Mouse (Mus musculus): Measurements from ENCODE around the gene Crybg1. TPM values are rescaled to one million over a fixed set of nuclear protein-coding genes. Genes with fewer than 3 reads are reported as not detected.
A peak's percentile ranks its signal among the peaks of the same experiment; 100 is the strongest.
"Not testable (repeated sequence)": the region's sequence is repeated elsewhere in the genome, so short reads cannot be mapped to it uniquely, and the experiment has no call there.

Crybg1 gene
- total RNA-seq, 2 experiments from 2014 or later, result 0.63 TPM

DNA sequence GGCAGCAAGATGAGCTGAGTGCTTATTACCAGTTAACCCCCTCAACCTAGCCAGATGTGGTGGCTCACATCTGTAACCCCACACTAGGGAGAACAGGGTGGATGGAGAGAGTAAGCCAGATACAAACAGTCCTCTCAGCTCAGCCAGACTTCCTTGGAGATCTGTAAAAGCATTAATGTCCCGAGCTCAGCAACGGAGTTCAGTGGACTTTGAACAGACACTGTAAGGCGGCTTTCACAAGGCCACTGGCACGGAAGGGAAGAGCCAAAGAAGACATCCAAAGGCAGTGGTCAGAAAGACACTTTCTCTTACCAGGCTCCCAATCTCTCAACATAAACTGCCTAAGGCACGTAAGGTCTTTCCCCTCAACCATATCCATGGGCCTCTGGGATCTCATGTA, 165.4 kb downstream of the Crybg1 start:
- no peak overlapping the region for H3K27ac ChIP-seq
- no peak overlapping the region for H3K4me3 ChIP-seq

DNA sequence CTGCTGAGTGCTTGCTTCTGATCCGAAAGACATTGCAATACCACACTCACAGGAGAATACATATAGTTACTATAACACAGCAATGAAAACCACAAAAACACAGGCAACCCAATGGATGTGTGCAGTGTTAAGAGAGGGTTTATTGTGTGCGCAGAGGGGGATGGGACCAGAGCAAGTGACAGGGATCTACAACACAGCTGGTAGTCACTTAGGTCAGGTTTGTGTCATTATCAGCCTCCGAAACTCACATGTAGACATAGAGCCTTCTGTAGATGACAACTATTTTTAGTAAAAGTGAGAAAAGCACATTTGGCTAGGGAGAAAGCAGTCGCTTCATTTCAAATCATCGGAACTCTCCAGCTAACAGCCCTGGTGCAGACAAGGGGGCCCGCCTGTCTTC, 166.2 kb downstream of the Crybg1 start:
- intact Hi-C loops (cut with DNase I), result no loop called here
- no peak overlapping the region for H3K27ac ChIP-seq
- no peak for TF ChIP-seq CTCF (IDR thresholded peaks at IDR 0.05)
- no peak overlapping the region for H3K4me3 ChIP-seq
- no peak for DNase-seq (ENCODE audit: extremely low spot score in 1 of 2, low spot score in 2 of 2)

More for the DNA sequence above, 165.4 kb downstream of the Crybg1 start:
- no peak for TF ChIP-seq CTCF (IDR thresholded peaks at IDR 0.05)
- no peak for DNase-seq (ENCODE audit: extremely low spot score in 1 of 2, low spot score in 2 of 2)
- intact Hi-C loops (cut with DNase I), result no loop called here

DNA sequence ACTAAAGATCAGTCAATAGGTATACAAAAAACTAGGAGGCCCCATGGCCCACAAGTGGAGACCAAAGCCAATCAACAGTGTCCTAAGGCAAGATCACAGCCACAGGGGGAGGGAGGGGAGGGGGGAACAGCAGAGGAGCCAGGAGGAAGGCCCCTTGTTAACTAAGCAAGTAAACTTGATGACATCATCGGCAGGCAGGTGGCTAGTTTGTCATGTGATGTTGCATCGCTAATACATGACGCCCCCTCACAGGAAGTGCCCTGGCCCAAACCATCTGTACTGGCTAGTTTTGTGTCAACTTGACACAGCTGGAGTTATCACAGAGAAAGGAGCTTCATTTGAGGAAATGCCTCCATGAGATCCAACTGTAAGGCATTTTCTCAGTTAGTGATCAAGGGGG, 167.9 kb downstream of the Crybg1 start:
- intact Hi-C loops (cut with DNase I); DNase-seq (ENCODE audit: extremely low spot score in 1 of 2, low spot score in 2 of 2); H3K4me3 ChIP-seq; H3K27ac ChIP-seq: not testable (repeated sequence)

DNA sequence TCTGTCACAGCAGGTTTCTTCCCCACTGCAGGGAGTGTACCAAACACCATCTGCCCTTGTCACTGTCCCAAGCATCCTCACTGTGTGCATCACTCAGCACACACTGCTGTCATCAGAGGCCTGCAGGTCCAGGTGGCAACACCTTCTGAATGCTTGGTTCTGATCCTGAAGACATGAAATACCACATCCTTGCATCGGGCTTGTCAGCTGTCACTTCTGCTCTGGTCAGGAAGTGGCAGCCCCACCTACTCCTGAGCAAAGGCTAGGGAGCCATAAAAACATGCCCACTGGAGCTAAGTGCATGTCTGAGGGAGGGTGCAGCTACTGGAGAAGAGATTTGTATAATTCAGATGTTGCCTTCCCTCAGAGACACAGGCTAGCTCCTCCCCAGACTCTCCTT, 168.6 kb downstream of the Crybg1 start:
- intact Hi-C loops (cut with DNase I), result no loop called here
- no peak for TF ChIP-seq CTCF (IDR thresholded peaks at IDR 0.05)
- H3K27ac ChIP-seq, result no peak overlapping the region
- no peak for DNase-seq (ENCODE audit: extremely low spot score in 1 of 2, low spot score in 2 of 2)
- no peak overlapping the region for H3K4me3 ChIP-seq

DNA sequence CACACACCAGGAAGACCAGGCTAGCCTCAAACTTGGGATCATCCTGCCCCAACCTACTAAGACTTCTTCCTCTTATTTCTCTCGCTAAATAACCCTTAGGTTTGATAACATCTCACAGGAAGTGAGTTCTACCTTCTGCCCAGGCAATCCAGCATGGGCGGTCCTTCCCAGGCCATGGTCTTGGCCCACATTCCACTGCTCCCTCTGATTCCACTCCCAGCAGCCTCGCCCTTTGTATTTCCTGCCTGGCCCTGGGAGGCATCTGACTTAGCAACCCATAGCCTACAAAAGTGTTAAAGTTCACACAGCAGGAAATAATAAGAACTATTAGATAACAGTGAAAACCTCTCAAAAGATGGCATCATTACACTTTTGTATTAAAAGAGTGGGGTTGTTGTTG, 171.3 kb downstream of the Crybg1 start:
- H3K27ac ChIP-seq, result no peak overlapping the region
- no peak for DNase-seq (ENCODE audit: extremely low spot score in 1 of 2, low spot score in 2 of 2)
- no peak overlapping the region for H3K4me3 ChIP-seq
- intact Hi-C loops (cut with DNase I), result no loop called here
- TF ChIP-seq CTCF (IDR thresholded peaks at IDR 0.05), result no peak

DNA sequence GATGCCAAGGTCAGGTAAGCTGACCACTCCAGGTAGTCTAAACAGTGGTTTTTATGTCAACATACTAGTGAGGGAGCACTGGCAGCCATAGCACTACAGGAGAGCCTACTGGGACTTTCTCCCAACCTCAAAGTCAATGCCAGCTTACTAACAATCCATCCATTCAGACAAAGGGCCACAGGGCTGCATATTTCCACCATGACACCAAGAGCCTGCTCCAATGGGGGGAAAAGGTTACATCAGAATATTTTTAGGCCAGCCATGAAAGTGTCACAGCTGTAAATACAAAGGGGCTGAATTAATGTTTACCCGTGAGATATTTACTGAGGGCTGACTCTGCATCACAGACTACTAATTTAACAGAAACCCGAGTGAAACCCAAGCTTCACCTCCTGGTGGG, 175.4 kb downstream of the Crybg1 start:
- no peak for TF ChIP-seq CTCF (IDR thresholded peaks at IDR 0.05)
- Histone ChIP-seq H3K27ac (no peak overlapping the region), H3K4me3 (no peak overlapping the region)
- DNase-seq (ENCODE audit: extremely low spot score in 1 of 2, low spot score in 2 of 2), result no peak
- intact Hi-C loops (cut with DNase I), result no loop called here

DNA sequence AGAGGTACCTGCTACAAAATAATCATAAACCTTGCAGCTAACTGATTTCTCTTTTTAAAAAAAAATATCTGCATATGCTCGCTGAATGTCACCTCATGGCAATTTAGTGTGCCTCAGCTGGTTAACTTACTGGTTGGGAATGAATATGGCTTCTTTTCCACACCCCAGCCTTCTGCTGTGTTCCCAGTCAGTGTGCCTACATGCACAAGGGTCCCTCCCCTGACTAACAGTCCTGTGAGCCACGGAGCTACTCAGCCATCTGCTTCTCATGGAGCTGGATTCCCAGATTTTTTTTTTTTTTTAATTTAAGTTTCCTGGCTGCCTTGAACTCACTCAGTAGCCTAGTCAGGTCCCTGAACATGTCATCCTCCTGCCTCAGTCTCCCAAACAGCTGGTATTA, 183.7 kb downstream of the Crybg1 start:
- no peak for TF ChIP-seq CTCF (IDR thresholded peaks at IDR 0.05)
- no peak overlapping the region; the same call in 1 of the 2 replicates for H3K27ac ChIP-seq
- no peak overlapping the region for H3K4me3 ChIP-seq
- intact Hi-C loops (cut with DNase I), result no loop called here
- DNase-seq (ENCODE audit: extremely low spot score in 1 of 2, low spot score in 2 of 2), result no peak

DNA sequence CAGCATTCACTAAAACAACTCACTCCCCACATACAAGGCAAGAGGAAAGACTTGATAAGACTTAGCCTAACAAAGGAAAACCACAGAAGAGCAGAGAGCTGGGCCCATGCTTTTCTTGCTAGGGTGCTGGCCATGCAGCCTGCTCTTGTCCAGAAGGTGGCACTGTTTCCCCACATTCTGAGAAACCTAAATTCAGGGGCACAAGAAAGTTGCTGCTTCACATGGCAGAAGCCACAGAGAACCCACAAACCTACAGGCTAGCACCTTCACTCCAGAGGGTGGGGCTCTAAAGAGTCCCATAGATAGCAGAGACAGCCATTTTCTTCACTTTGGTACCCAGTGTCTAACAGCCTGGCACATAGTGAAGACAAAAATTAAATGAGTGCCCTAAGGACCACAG, 194.7 kb downstream of the Crybg1 start:
- H3K27ac ChIP-seq, result no peak overlapping the region
- intact Hi-C loops (cut with DNase I), result loop anchor here (1.0 to 5.0 kb wide), 5 partner anchors 117 to 1093 kb away; no protein-coding TSS in a partner anchor
- peak; percentile 89 for TF ChIP-seq CTCF (IDR thresholded peaks at IDR 0.05)
- no peak overlapping the region for H3K4me3 ChIP-seq
- DNase-seq (ENCODE audit: extremely low spot score in 1 of 2, low spot score in 2 of 2), result peak; percentile 52 to 60

DNA sequence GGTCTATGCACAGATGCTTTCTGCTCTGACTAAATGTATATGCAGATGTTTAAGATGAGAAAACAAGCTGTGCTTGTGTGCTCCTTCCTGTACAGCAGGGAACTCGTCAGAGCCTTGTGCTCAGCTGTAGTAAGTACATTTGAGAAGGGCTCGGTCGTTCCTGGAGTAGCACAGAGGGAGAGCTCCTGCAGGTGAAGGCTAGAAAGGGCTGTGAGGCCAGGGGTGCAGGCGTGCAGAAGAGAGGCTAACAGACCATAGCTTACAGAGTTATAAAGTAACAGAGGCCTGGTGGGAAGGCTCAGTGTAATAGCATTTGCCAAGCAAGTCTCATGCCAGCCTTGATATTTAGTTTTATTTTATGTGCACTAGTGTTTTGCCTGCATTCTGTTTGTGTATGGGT, 203.2 kb downstream of the Crybg1 start:
- no peak for DNase-seq (ENCODE audit: extremely low spot score in 1 of 2, low spot score in 2 of 2)
- TF ChIP-seq CTCF (IDR thresholded peaks at IDR 0.05), result no peak
- intact Hi-C loops (cut with DNase I), result no loop called here
- H3K27ac ChIP-seq, result no peak overlapping the region
- no peak overlapping the region for H3K4me3 ChIP-seq

DNA sequence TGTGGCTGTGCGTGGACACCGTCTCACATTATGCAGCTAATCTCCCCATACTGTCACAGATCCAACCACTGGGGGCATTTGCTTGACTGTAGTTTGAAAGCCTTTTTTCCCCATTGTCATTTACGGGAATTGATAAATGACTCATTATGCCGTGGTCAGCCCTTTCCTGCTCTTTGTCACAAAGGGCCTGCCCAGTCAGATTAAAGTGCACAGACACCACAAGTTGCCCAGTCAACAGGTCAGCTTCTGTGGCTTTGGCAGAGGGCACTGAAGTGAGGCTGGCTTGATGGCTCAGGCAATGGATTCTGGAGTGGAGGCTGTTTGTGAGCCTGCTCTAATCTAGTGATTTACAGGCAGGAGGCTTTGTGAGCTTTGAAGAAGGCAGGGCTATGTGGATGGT, 204.9 kb downstream of the Crybg1 start:
- no peak for DNase-seq (ENCODE audit: extremely low spot score in 1 of 2, low spot score in 2 of 2)
- intact Hi-C loops (cut with DNase I), result no loop called here
- TF ChIP-seq CTCF (IDR thresholded peaks at IDR 0.05), result no peak

DNA sequence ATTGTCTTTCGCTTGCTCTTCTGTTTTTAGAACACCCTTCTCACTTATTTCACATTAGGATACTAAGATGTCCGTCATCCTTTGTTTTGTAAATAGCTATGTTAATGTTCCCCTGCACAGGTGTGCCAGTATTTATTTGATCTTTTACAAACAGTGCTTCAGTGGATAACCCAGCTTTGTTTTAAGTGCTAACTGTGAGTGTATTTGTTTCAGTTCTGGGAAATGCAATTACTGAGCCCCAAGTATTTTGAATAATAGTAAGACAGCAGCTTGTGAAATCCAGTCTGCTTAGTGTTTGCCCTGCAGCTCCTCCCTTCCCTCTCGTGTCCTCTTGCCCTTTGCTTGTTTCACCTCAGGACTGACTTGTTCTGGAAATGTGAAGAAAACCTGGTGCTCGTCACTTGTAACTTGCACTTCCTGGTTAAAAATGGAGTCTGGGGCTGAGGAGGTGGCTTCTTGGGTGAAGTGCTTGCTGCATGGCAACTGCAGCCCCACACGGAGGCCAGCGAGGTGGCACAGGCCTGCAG, 209.5 kb downstream of the Crybg1 start:
- Histone ChIP-seq H3K27ac (no peak overlapping the region), H3K4me3 (no peak overlapping the region)
- intact Hi-C loops (cut with DNase I), result no loop called here
- no peak for DNase-seq (ENCODE audit: extremely low spot score in 1 of 2, low spot score in 2 of 2)
- TF ChIP-seq CTCF (IDR thresholded peaks at IDR 0.05), result no peak

More for the DNA sequence above, 204.9 kb downstream of the Crybg1 start:
- H3K27ac ChIP-seq, result no peak overlapping the region
- no peak overlapping the region for H3K4me3 ChIP-seq

DNA sequence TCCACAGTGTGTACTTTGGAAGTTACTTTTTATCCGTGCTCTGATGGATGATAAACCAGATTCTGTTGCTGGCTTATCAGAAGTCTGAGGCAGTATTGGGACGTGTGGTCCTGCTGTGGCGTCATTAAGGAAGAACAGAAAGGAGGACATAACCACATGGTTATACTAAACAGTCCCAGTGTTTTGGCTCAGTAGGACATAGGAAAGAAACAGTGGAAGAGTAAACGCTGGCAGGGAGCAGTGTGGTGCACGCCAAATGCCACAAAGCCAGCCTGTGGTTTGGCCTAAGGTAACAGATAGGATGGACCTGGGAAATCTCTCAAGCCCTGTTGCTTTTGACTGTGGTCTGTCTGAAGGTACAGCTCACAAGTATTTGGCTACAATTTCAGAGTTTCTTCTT, 220.1 kb downstream of the Crybg1 start:
- Histone ChIP-seq H3K27ac (no peak overlapping the region), H3K4me3 (no peak overlapping the region)
- intact Hi-C loops (cut with DNase I), result no loop called here
- no peak for DNase-seq (ENCODE audit: extremely low spot score in 1 of 2, low spot score in 2 of 2)
- TF ChIP-seq CTCF (IDR thresholded peaks at IDR 0.05), result no peak

DNA sequence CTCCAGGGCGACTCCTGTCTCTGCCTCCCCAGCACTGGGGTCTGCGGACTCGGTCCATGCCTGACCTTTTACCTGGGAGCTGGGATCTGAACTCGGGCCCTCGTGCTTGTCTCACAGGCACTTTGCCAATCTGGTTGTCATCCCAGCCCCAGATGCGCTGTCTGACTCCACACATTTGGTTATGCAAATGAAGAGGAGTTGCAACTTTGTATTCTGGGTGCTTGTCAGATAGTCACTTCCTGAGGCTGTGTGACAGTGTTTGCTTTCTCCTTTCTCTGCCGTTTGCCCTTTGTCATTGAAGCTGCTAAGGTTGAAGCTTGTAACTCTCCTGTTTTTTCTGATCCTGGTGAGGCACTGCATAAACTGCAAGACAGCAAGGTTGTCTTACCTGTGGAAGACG, 220.9 kb downstream of the Crybg1 start:
- no peak overlapping the region for H3K27ac ChIP-seq
- intact Hi-C loops (cut with DNase I), result no loop called here
- DNase-seq (ENCODE audit: extremely low spot score in 1 of 2, low spot score in 2 of 2), result no peak
- H3K4me3 ChIP-seq, result no peak overlapping the region
- TF ChIP-seq CTCF (IDR thresholded peaks at IDR 0.05), result no peak

DNA sequence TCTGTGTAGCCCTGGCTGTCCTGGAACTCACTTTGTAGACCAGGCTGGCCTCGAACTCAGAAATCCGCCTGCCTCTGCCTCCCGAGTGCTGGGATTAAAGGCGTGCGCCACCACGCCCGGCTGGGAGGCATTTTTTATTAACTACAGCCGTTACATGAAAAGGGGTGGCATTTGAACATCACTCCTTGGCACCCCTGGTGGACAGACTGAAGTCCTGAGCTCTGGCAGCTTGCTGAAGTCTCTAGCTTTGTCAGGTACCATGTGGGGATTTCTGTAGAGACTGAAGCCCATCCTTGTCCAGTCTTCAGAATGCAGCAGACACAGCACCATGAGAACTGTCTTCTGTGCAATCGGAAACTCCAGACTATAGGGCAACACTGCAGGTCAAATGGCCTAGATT, 222.9 kb downstream of the Crybg1 start:
- DNase-seq (ENCODE audit: extremely low spot score in 1 of 2, low spot score in 2 of 2); intact Hi-C loops (cut with DNase I): not testable (repeated sequence)

More for the DNA sequence above, 222.9 kb downstream of the Crybg1 start:
- not testable (repeated sequence) for H3K4me3 ChIP-seq, H3K27ac ChIP-seq

Measured in left cerebral cortex, adult 2 months (tissue).